Mouse (Mus musculus) spleen, adult 2 months (tissue): Measurements from ENCODE around the gene Ythdc1. TPM values are rescaled to one million over a fixed set of nuclear protein-coding genes. Genes with fewer than 3 reads are reported as not detected.

ENCODE experiments used
- DNase-seq, 2 experiments: peaks; one replicate each; pipeline versions ENCODE4 v3.0.0 to v3.0.0-alpha.2; 2012 to 2021; ENCODE audit warnings: low spot score in 2 of 2, low read depth in 1 of 2
- H3K27ac ChIP-seq: fragments of 200-500 bp; 2 replicates; pipeline ENCODE4 v1.5.1; 2012; ENCODE audit warnings: low read length, inconsistent platforms; ENCODE audit not compliant: insufficient read depth
- H3K27me3 ChIP-seq: fragments of 200-500 bp; 2 replicates; pipeline ENCODE4 v1.6.1; 2012; ENCODE audit warnings: mild to moderate bottlenecking, moderate library complexity, low read length, inconsistent platforms; ENCODE audit not compliant: control insufficient read depth, insufficient read depth
- H3K36me3 ChIP-seq: fragments of 200-500 bp; 2 replicates; pipeline ENCODE4 v1.6.1; 2012; ENCODE audit warnings: mild to moderate bottlenecking, low read length, inconsistent platforms; ENCODE audit not compliant: control insufficient read depth, insufficient read depth
- H3K4me1 ChIP-seq: fragments of 200-500 bp; 2 replicates; pipeline ENCODE4 v1.6.1; 2011; ENCODE audit warnings: inconsistent platforms; ENCODE audit not compliant: control insufficient read depth, insufficient read depth, insufficient read length
- H3K4me3 ChIP-seq: fragments of 200-500 bp; 2 replicates; pipeline ENCODE4 v1.5.1; 2011; ENCODE audit warnings: mild to moderate bottlenecking, inconsistent platforms; ENCODE audit not compliant: insufficient read depth, insufficient read length; ENCODE audit errors: extremely low read depth
- CTCF ChIP-seq: fragments of 200-500 bp; IDR thresholded peaks from 2 replicates; pipeline ENCODE4 v1.5.1; 2011; ENCODE audit warnings: mild to moderate bottlenecking, inconsistent platforms; ENCODE audit not compliant: insufficient read depth, insufficient read length, insufficient replicate concordance; ENCODE audit errors: extremely low read depth
- POLR2A ChIP-seq: fragments of 200-500 bp; IDR thresholded peaks from 2 replicates; pipeline ENCODE4 v1.6.1; 2011; ENCODE audit warnings: low read depth, low read length, inconsistent platforms
- WGBS: fragments of 180-500 bp; shearing (Covaris S2); methylation state at CpG from one replicate; pipeline ENCODE4 v1.1.7; 2018; 5-methylcytosine and 5-hydroxymethylcytosine counted together
- polyA plus RNA-seq: library from polyadenylated mRNA; depleted of rRNA; stranded (reverse); fragments of >200 nt; gene quantifications from 2 replicates; pipeline ENCODE4 v1.2.3, GENCODE M21; 2012; rRNA removed

Ythdc1 gene
- polyA plus RNA-seq, 1 experiment: 14.9 TPM

DNA sequence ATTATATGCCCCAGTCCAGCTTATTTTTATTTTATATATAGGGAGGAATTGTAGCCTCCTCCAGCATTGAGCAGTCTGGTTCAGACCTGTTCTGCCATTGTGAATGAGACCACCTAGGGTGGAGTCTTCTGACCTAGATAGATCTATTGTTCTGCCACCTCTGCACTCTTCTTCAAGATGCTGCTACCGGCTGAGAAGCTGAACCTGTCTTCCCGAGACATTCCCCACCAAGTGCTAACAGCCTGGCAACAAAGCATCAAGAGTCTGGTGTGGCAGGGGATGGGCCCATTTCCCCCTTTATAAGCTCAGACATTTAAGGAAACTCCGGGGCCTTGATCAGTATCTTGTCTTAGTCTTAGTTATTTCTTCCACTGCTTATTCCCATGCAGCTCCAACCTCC, 54.3 kb downstream of the Ythdc1 start:
- Histone ChIP-seq H3K4me1 (no peaks in the 10 kb centered on the region), H3K4me3 (no peak overlapping the region), H3K27me3 (no peaks in the 10 kb centered on the region), H3K36me3 (no peaks in the 10 kb centered on the region), H3K27ac (no peak overlapping the region)
- 57% methylated on average over 3 of the region's 3 CpGs for WGBS
- DNase-seq: no peak
- TF ChIP-seq POLR2A (no peak), CTCF (no peak)

DNA sequence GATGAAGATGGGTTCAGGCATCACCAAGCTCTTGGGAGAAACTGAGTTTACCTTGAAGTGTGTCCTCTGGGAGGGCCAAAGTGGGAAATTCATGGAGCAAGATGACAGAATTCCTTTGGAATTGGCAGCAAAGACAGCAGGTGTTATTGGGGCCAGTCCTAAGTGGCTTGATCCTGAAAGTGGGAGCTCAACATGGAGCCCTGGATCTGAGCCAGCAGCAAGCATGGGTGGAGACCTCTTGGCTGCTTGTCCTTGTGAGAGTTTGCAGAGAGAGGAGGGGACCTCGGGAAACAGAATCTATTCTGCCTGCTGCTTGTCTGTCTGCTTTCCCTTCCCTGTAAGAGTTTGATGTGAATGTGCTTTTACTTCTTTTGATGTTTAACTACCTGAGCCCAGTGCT, 67.9 kb downstream of the Ythdc1 start:
- H3K4me3 ChIP-seq: no peak overlapping the region
- no peaks in the 10 kb centered on the region for H3K36me3 ChIP-seq
- H3K27ac ChIP-seq: no peak overlapping the region
- no peaks in the 10 kb centered on the region for H3K27me3 ChIP-seq
- TF ChIP-seq POLR2A (no peak), CTCF (no peak)
- WGBS: 45% methylated on average over 1 of the region's 1 CpGs
- no peaks in the 10 kb centered on the region for H3K4me1 ChIP-seq
- DNase-seq: no peak

Other genes starting within 250 kb of the Ythdc1 start
- not detected in 2 replicates for gene Tmprss11f, start 171.8 kb upstream of the Ythdc1 start, polyA plus RNA-seq
- gene Tmprss11b, start 127.9 kb upstream of the Ythdc1 start, polyA plus RNA-seq: not detected in 2 replicates
- gene Tmprss11e, start 58.4 kb upstream of the Ythdc1 start, polyA plus RNA-seq: not detected in 2 replicates
- gene Ugt2b34, start 102.7 kb downstream of the Ythdc1 start, polyA plus RNA-seq: 0.04 TPM in 1 of 2 replicates, not detected in the other
- not detected in 2 replicates for gene Ugt2b1, start 122.3 kb downstream of the Ythdc1 start, polyA plus RNA-seq
- gene Ugt2b35, start 196.6 kb downstream of the Ythdc1 start, polyA plus RNA-seq: not detected in 2 replicates